Mouse (Mus musculus) lung, embryonic 15.5 days (tissue): Measurements from ENCODE around the gene Gm6502. TPM values are rescaled to one million over a fixed set of nuclear protein-coding genes. Genes with fewer than 3 reads are reported as not detected.
"Not testable (repeated sequence)": the region's sequence is repeated elsewhere in the genome, so short reads cannot be mapped to it uniquely, and the experiment has no call there.

ENCODE experiments used
- ATAC-seq: fragments of 200-750 bp; cut with Nextera tagmentation; 2 replicates; pipeline ENCODE4 v1.8.0; 2017; ENCODE audit warnings: moderate number of reproducible peaks, borderline replicate concordance; ENCODE audit not compliant: low FRiP score, low TSS enrichment; ENCODE audit errors: extremely low read depth
- H3K27ac ChIP-seq: fragments of 300-500 bp; sonication (generic); 2 replicates; pipeline ENCODE4 v1.5.1; 2015; ENCODE audit warnings: moderate library complexity, mild to moderate bottlenecking, inconsistent platforms
- H3K27me3 ChIP-seq: fragments of 300-500 bp; sonication (generic); 2 replicates; pipeline ENCODE4 v1.6.1; 2015; ENCODE audit warnings: inconsistent platforms
- H3K36me3 ChIP-seq: fragments of 300-500 bp; sonication (generic); 2 replicates; pipeline ENCODE4 v1.6.1; 2015; ENCODE audit warnings: inconsistent platforms
- H3K4me1 ChIP-seq: fragments of 300-500 bp; sonication (generic); 2 replicates; pipeline ENCODE4 v1.6.1; 2015; ENCODE audit warnings: inconsistent platforms
- H3K4me2 ChIP-seq: fragments of 300-500 bp; sonication (generic); 2 replicates; pipeline ENCODE4 v1.6.1; 2015; ENCODE audit warnings: inconsistent platforms, mild to moderate bottlenecking, moderate library complexity
- H3K4me3 ChIP-seq: fragments of 300-500 bp; sonication (generic); 2 replicates; pipeline ENCODE4 v1.5.1; 2015; ENCODE audit warnings: mild to moderate bottlenecking, inconsistent platforms
- H3K9ac ChIP-seq: fragments of 300-500 bp; sonication (generic); 2 replicates; pipeline ENCODE4 v1.6.1; 2015; ENCODE audit warnings: inconsistent platforms
- H3K9me3 ChIP-seq: fragments of 300-500 bp; sonication (generic); 2 replicates; pipeline ENCODE4 v1.6.1; 2016; ENCODE audit warnings: inconsistent platforms
- WGBS: fragments of 180-500 bp; shearing (Covaris S2); methylation state at CpG from one replicate; pipeline ENCODE4 v1.1.7; 2015; 5-methylcytosine and 5-hydroxymethylcytosine counted together
- polyA plus RNA-seq: library from polyadenylated mRNA; unstranded; fragments of >200 nt; fragmentation: Nextera tagmentation; extraction: Ambion mirVana; gene quantifications from 2 replicates; pipeline ENCODE4 v1.2.1, GENCODE M21; 2015

Gene Gm6502
- polyA plus RNA-seq = not detected in 2 replicates

- not testable (repeated sequence) for H3K27ac ChIP-seq, H3K4me2 ChIP-seq, ATAC-seq, H3K4me1 ChIP-seq, H3K9me3 ChIP-seq, H3K27me3 ChIP-seq, H3K36me3 ChIP-seq, H3K9ac ChIP-seq, H3K4me3 ChIP-seq
- no CpG with 5 or more reads among the region's 2 CpGs for WGBS
Measured at GRCm38 (mm10) chr5:94314135-94314534, at the start of gene Gm6502. Gene Gm6502 (plus strand): TSS chr5:94314435.

- WGBS = 91% methylated on average over 1 of the region's 1 CpGs
- H3K9ac ChIP-seq, H3K36me3 ChIP-seq, H3K4me2 ChIP-seq, H3K27me3 ChIP-seq, H3K27ac ChIP-seq, ATAC-seq, H3K4me1 ChIP-seq, H3K4me3 ChIP-seq, H3K9me3 ChIP-seq: not testable (repeated sequence)
Measured at GRCm38 (mm10) chr5:94306696-94307095, 7.5 kb upstream of the Gm6502 start, which contains the start of gene A430089I19Rik. Gene A430089I19Rik (minus strand): TSS chr5:94306796.

DNA sequence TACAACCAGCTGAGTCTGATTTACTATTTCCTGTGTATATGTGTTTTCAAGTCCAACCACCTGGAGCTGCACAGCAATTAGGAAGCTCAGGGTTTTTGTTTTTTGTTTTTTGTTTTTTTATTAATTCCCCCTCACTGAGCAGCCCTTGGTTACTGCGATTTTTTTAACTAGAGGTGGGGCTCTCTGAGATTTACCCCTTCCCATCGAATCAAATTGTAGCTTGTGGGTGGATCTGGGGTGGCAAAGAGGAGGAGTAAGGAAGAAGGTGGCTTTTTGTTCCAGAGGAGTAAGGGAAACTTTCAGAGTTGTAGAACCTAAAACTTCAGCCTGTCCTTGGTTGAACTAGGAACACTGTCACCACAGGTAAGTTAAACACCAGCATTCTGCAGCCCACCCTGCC is 25.2 kb downstream of the Gm6502 start, which contains the start of gene AA792892:
Gene AA792892 (plus strand): TSS at position 301 of the 400 bp plus-strand sequence.
- H3K36me3 ChIP-seq, H3K4me1 ChIP-seq, ATAC-seq, H3K27me3 ChIP-seq, H3K27ac ChIP-seq, H3K4me3 ChIP-seq, H3K4me2 ChIP-seq, H3K9ac ChIP-seq, H3K9me3 ChIP-seq: not testable (repeated sequence)
- no CpG with 5 or more reads among the region's 2 CpGs for WGBS

Other genes with a start within 250 kb of the Gm6502 start
- gene BC061212, start 243.9 kb upstream of the Gm6502 start, polyA plus RNA-seq = not detected in 2 replicates
- gene Gm6351, start 238.1 kb upstream of the Gm6502 start, polyA plus RNA-seq = not detected in 2 replicates
- not detected in 2 replicates for gene Gm3106, start 96.4 kb upstream of the Gm6502 start, polyA plus RNA-seq
- not detected in 2 replicates for gene A430089I19Rik, start 7.6 kb upstream of the Gm6502 start, polyA plus RNA-seq
- not detected in 2 replicates for gene AA792892, start 25.3 kb downstream of the Gm6502 start, polyA plus RNA-seq
- not detected in 2 replicates for gene Gm7682, start 131.3 kb downstream of the Gm6502 start, polyA plus RNA-seq
- gene Gm3139, start 211.9 kb downstream of the Gm6502 start, polyA plus RNA-seq = not detected in 2 replicates